Mouse (Mus musculus) forelimb bud, embryonic 11.5 days (tissue): Measurements from ENCODE around the gene Glce.

Experiments
- DNase-seq: peaks from one replicate; pipeline ENCODE4 v3.0.0-alpha.2; 2012; ENCODE audit warnings: low read depth, low spot score

Glce gene

DNA sequence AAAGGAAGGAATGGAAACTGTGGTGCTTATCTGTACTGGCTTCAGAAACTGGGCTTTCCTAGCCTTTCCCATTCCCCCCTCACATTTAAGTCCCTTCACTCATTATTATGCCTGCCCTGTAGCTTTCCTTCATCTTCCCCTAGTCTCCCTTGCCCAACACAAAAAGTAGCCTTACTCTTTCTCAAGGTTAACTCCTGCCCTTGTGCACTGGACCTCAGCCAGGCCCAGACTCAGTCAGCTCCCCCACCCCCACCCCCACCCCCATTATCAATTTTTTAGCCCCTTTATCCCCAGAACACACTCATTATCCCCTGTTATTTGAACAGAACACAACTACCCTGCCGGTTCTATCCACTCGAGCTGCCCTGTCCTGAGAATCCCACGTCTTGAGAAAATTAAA, 1.0 kb upstream of the Glce start:
- no peak for DNase-seq

DNA sequence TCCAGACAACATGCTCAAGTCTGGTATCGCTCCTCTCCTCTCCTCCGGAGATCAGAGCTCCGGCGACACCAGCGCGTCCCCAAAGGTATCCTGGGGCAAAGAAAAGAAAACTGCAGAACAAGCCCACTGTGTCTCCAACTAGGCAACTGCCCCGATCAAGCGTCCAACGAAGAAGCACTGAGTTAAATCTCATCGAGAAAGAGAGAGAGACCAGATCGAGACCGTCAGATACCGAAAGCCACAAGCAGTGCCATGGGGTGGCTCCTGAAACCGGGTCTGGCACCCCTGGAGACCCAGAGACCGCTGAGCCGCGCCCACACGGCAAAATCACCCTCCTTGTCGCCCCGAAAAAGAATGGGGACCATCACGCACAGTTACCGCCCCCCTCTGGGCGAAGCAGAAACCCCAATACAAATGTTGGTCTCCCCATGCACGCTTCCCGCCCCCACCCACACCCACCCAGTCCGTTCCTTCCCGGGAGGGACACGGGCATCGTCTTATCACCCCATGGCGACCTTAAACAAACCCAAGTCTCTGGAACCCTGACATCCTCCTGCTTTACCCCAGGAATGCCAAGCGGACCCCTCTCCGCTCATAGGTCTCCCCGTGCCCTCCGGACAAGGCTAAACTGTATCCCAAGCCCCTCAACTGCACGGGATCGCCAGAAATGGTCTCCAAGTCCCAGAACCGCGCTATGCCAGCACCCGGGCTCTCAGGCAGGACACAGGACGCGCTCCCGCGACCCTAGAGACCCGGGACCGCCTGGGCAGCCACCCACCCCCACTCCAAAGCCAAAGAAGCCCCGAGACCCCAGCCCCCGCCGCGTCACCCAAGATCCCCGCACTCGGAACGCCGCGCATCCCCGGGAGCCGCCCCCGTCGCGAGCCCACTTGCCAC, 656 bp downstream of the Glce start:
- DNase-seq: no peak

DNA sequence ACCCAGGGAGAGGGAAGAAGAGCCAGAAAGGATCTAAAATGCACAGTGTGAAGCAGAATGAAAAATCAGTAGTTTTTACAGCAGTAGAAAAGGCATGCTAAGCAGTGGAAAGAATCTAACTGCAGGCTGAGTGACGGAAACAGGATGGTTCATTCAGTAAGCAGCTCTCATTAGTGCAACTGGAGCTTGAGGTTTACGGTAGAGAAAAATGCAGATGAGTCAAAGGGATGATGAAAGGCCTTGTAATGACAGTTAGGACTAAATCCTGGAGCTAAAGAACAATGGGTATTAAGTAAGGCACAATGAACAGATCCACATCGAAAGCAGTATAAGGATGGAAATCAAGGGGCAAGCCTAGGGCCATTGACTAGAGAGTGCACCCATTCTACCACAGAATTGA, 3.7 kb downstream of the Glce start:
- no peak for DNase-seq

DNA sequence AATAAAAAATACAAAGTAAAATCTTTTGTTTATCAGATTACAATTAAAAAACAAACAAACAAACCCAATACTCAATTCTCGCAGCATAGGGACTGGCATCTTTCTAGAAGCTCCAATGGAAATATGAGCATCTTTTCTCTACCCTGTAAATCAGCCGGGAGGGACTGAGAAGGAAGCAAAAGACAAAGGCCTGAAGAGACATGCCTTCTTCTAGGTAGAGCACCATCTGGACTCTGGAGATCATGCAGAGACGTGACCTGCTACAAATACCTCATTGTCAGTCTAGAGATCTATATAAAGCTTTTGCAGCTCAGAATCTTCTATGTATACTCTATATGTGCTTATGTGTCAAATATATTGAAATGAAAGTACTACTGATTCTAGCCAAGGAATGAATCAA, 6.6 kb downstream of the Glce start:
- DNase-seq: no peak

DNA sequence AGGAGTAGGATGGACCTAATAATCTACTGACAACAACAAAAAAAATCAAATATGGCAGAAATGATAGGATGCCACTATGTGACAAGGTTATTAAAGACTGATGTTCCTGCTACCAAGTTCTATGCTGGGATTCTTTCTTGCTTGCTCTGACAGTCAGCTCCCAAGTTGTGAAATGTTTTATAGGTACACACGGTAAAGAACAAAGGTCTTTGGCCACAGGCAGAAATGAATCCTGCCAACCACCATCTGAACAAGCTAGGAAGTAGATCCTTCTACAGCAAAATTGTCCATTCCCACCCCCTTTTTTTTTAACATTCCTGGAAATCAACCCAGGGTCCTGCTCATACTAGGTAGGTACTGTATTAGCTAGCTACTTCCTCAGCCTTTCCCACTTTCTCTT, 25.9 kb downstream of the Glce start:
- DNase-seq: no peak

DNA sequence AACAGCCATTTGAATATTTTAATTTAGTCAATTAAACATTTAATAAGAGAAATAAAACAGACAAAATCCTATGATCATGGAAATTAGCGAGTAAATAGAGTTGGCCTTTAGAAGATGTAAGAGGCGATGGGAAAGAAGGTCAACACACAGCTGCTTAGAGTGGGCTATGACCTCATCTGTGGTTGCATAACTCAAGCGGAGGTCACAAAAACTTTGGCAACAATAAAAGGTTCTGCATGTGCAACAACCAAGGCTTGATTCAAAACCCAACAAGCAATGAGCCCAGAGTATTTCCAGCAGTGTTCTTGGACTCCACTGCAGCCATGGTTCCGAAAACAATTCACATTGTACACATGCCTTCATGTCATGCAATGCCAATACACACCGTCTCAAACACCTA, 30.9 kb downstream of the Glce start:
- DNase-seq: no peak

DNA sequence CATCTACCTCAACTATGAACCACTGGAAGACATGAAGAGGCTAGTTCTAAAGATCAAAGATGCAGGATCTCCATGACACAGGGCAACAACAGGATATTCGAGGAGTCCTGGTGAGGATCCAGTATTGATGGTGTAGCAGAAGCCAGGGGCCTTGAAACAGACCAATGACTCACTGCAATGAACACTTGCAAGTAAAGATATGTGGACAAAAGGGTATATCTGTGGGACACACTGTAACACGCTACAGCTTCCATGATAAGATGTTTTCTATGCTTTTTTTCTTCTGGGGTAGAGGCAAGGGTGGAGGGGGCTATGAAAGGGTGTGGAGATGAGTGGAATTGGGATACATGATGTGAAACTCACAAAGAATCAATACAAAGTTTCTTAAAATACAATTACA, 36.9 kb downstream of the Glce start:
- no peak for DNase-seq

DNA sequence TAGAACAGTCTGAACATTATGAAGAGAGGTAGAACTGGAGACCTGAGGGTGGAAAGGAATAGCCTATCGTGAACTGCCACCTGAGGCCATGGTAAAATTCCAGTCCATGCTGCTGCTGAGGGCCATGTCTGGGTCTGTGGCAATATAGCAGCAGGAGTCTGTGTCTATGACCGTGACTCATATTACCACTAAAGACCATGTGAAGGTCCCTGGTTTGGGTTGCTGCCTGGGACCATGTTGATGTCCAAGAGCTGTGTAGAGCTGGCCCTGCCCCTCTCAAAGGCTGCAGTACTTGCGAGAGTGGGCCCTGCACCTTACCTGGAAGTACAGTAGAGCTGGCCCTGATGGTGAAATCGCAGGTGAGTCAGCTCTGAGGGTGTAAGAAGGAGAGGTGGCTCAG, 37.6 kb downstream of the Glce start:
- DNase-seq: no peak

DNA sequence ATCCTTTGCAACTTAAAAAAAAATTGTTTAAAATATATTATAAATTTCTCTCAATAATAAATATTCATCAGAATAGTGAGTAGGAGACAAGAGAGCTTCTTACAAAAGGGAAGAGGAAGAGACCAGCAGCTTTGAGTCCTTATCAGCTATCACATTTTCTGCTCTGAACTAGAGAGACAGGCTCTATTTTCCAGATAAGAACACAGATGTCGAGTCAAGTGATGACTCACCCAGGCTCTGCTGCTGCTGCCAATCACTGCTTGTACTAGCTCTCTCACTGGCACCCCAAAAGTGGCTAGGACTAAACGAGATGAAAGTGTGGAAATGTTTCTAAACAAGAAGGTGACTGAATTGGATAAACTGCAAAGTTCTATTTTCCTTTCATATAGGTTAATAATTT, 39.5 kb downstream of the Glce start:
- DNase-seq: no peak

DNA sequence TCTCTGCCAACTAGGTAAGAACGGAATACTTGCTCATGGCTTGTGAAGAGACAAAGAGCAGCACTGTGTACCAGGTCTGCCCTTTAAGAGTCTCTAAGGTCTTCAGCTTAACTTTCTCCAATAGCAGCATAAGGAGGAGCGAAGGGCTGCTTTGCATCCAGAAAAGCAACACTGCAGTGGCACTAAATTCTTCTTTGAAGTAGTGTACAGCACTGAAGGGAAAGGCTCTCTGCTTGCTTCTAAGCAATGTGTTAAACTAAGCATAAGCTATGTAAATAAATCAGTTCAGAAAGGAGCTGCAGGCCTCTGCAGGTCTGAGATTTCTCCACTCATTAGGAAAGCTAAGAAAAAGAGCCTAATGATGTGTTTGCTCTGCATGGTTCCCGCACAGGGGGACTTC, 40.9 kb downstream of the Glce start:
- DNase-seq: no peak

DNA sequence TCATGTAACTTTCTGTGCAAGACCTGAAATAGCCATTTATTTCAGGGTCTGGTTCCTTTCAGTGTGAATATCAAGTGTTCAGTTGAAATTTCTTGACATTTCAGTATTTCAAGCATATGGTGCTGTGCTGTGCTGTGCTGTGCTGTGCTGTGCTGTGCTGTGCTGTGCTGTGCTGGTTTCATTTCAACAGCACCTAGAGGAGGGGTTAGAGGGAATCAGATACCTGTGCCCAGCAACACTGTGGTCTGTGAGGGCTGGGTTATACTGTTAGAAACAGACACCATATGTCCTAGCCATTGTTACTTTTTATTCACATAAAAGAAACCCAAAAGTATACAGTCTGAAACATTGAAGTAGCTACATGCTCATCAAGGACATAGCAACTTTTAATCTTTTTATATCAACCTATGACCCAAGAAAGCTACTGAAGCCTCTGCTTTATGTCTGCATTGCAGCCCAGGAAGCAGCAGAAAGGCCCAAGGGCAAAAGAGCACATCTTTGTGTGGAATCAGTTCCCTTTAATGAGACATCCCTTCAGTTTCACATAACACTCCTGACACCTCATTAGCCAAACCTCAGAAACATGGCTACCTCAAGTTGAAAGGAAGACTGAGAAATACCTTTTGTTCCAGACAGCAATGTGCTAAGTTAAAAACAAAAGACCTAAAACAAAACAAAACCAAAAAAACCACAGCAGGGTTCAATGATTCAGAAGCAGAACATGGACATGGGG, 42.3 kb downstream of the Glce start:
- no peak for DNase-seq

DNA sequence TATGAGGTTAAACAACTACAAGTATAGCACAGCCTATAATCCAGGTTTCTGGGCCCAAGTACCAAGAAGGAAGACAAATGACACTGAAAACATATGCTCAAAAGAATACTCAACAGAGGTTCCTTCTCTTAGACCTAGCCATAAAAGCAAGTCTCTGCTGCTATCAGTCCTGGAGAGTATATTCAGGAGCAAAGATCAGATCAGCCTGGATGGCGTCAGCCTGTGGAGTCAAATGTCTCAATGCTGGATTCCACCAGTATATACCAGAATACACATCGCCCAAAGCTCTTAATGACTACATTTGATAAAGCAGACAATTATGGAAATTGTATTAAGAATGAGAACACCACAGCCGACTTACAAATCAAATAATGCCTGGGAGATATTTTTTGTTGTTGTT, 60.2 kb downstream of the Glce start:
- DNase-seq: no peak

DNA sequence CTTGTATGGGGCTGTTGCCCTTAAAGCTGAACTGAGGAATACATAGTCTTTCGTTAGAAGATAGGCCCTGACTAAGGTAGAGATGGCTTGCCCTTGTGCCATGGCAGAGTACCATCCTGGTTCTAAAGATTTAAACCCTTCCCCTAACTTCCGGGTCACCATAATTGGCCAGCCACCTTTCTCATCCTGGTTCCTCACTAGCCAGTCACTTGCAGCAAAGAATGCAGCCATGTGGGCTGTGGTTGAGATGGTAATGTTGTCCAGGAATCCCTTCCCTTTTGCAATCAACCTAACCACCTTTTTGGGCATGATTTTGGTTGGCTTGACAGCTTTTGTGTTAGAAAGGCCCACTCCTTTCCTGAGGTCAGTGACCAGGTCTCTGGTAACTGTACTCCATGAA, 62.0 kb downstream of the Glce start:
- DNase-seq: no peak

DNA sequence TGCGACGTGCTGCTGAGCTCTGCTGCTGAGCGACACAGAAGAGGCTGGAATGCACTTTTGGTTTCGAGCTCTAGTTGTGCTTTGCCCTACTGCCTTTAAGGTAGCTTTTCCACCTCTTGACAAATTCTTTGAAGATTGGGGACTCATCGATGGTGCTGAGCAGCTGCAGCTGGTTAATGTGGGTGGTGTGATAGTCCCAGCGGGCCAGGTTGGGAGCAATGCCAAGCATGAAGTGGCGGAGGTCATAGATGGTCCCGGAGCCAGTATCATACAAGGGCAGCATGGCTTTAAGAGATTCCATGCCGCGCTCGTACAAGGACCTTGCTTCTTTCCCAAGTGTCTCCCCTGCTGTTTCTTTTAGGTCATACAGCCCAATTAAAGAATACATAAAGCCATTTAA, 62.5 kb downstream of the Glce start:
- no peak for DNase-seq

DNA sequence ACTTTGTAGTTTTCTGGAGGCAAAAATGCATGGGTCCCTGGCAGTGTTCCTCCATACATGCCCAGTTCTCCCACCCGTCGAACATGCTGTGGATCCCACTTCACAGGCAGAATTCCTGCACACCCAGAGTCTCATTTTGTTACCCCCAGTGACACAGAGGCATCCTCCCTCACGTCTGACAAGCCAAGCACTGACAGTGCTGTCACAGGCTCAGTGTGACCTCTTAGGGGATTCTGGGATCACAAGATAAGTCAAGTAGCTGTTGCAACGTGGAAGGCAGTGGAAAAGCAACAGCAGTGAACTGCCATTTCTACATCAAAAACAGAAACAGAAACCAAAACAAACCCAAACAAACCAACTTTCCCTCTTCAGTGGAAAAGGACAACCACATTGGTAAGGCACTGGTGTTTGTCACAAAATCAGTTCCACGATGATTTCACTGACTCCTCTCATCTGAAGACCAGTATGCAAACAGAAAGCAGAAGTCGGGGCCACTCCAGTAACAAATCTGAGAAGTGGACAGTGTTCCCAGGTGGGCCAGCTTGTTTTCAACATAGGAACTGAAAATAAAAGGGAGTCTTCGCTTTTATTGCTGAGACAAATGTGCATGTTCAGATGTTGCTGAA, 64.5 kb downstream of the Glce start:
- DNase-seq: no peak

DNA sequence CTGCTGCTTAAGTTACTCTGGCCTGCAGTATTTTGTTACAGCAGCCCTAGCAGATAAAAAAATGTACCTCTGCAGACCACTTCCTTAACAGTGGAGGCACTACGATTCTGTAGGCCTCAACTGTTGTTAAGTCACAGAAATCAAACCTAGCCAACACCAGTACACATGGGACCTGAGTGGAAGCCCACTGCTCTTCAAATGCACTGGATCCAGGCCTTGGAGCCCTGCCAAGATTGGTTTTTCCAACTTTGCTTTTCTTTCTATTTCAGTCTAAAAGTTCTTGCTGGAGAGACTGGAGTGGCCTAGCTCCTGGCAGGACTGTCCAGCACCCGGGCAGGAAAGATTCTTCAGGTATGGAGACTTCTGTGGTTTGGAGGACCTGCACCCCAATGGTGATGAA, 66.2 kb downstream of the Glce start:
- DNase-seq: no peak

DNA sequence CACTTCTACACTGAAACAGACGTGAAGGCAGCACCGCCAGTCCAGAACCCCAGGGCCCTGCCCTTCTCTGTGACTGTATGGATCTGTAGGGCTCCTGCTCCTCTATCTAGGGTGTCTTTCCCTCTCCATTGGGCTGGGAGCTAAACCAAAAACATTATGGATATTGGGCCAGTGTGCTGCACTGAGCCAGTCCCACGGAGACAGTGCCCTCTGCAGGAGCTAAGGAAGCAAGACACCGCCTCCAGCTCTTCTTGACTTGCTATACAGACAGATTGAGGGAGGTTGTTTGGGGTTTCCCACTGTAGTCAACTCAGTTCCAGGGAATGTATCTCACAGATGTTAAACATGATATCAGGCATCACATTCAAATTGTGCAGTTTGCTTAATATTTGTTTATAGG, 71.7 kb downstream of the Glce start:
- DNase-seq: peak; percentile 27

DNA sequence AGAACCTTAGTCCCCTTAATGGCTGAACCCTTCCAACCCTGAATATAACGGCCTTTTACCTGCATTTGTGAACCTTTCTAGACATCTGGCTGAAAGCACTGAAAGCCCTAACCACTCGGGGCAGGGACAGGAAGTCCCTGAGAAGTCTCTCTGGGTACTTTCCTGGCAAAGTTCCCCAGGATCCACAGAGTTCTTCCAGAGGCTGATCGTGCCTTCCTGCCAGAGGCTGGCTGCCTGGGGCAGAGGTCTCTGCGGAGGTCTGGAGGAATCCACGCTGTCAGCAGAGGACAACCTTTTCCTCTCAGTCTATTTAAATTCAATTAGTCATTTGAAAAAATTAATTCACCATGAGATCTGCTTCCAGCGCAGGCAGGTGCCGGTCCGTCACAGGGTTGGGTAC, 73.3 kb downstream of the Glce start:
- DNase-seq: no peak

DNA sequence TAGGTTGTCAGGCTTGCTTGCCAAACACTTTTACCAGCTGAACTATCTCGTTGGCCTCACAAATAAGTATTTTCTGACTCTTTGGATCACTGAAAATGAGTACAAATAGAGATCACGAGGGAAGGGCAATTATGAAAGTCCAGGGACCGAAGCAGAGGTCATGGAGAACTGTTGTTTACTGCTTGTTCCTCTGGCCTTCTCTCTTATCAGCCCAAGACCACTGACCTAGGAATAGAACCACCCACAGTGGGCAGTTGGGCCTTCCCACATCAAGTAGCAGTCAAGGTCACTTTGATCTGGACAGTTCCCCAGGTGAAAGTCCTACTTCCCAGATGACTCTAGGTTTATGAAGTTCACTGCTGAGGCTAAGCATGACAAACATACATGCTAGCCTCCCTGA, 80.3 kb downstream of the Glce start:
- DNase-seq: no peak

DNA sequence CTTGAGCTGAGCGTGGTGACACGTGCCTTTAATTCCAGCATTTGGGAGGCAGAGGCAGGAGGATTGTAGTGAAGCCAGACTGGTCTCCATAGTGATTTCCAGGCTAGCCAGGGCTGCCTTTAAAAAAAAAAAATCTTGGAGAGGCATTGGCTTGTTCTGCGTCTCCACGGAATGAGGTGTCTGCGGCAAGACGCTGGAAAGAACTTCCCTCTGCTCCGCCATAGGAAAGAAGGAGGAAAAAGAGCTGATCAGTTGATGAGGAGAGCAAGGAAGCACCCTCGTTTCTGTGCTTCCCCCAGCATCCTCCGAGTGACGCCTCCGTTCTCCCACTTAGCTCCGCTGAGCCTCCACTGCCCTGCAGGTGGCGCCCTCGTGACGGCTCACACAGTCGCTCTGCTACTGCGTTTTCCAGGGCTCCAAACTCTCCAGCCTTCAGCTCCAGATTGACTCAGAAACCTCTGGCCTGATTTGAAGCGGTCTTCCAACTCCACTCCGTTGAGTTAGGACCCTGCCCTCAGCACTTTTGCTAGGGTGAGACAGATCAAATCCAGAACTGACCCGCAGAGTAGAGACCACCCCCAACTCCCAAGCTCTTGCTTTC, 82.3 kb downstream of the Glce start:
- DNase-seq: peak; percentile 83

DNA sequence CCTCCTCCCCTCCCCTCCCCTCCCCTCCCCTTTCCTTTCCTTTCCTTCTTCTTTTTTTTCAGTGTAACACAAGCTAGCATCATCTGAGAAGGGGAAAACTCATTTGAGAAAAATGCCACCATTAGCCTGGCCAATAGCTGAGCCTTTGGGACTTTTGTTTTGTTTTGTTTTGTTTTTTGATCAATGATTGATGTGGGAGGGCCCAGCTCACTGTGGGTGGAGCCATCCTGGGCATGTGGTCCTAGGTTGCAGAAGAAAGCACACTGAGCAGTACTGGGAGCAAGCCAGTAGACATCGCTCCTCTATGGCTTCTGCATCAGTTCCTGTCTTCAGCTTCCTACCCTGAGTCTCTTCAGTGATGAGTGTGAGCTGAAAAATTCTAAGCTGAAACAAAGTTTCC, 86.6 kb downstream of the Glce start:
- DNase-seq: no peak

DNA sequence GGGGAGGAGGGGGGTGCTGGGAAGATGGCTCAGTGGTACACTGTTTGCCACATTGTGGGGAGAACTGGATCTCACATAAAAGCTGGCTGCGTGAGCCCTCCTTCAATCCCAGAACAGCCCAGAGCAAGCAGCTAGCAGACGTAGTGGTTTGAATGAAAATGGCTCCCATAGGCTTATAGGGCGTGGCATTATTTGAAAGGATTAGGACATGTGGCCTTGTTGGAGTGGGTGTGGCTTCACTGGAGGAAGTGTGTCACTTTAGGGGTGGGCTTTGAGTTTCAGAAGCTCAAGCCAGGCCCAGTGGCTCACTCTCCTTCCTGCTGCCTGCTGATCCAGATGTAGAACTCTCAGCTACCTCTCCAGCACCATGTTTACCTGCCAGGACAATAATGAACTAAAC, 90.2 kb downstream of the Glce start:
- no peak for DNase-seq
